ENCODE assay signal across 1 mouse cellular context in genomic region chr4:130715126-130715525, GRCm38 (mm10).
TF ChIP-seq lines count a peak whose summit lies in the region.

No protein-coding gene starts in this region.

TF ChIP-seq in MEL, 35 proteins besides CTCF, POLR2A, EP300 and RAD21 (continued from another document):
- peak; percentile 97 for TF ChIP-seq TAL1 (IDR thresholded peaks at IDR 0.05; ENCODE audit: low read length)
TF ChIP-seq in MEL: peak in this region for 15.
